Comparison of ENCODE assay signal across 8 mouse cellular contexts in the genomic region with DNA sequence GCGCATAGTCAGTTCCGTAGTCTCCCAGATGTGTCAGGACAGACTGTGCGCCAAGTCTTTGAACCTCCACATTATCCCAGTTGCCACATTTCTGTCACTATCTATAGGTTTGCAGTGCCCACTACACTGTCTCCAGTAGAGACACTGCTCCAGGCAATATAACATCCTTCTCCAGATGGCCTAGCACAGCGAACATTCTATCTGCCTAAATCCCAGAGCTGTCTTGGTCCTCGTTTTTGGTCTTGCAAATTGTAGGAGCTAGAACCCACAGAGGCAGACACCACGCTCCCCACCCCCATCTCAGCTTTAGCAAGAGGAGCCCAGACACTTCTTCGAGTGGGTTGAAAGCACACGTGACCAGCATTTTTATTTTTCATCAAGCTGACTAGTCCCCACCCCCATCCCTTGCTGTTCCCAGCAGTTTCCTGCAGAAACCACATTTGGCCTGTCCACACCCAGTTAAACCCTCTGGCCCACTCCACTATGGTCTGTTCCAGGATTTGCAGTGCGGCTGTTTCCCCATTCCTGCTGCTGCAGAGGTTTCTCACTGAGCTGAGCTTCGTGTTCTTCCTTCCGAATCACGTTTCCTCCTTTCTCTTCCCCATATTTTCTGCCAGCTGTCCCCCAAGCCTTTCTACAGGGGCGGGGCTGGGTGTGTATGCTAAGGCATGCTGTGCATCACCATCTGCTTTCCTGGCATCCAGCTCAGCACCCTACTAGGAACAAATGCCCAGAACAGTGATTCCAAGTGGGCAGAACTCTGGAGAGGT. TPM values are rescaled to one million over a fixed set of nuclear protein-coding genes. Genes with fewer than 3 reads are reported as not detected.
DNase-seq lines count a peak whose midpoint lies in the region; ATAC-seq lines count a peak whose summit lies in the region.

No protein-coding gene starts in this region.

- H3K4me2 ChIP-seq in hindbrain, embryonic 16.5 days (ENCODE audit: low read length), result peak overlapping the region; percentile 75

- H3K27ac ChIP-seq in hindbrain, embryonic 16.5 days (ENCODE audit: low read depth, low read length), result peak overlapping the region; percentile 64

- peak overlapping the region; percentile 74 for H3K9ac ChIP-seq in hindbrain, embryonic 16.5 days (ENCODE audit: low read depth, low read length)

- WGBS in hindbrain, embryonic 16.5 days, result 53% methylated on average over 13 of the region's 13 CpGs

- DNase-seq in CD4-positive, CD25-positive, alpha-beta regulatory T cell, adult 2 months (ENCODE audit: low read depth, low spot score), result peak; percentile 35
- peak; percentile 92 to 95 for DNase-seq in cerebellum, postnatal 14 days
- DNase-seq in gastrocnemius, adult 8-10 months (ENCODE audit: low spot score in 2 of 2), result peak; percentile 37 to 43
- peak; percentile 55 to 87 for DNase-seq in left cerebral cortex, adult 8-10 months (ENCODE audit: low spot score in 2 of 2)
- DNase-seq in lung, postnatal 4 days, result peak; percentile 76 to 79
- DNase-seq in skeletal muscle tissue, adult 2 months (ENCODE audit: low read depth, low spot score), result peak; percentile 84

- H3K9me3 ChIP-seq in hindbrain, embryonic 16.5 days (ENCODE audit: control insufficient read depth, low read length), result no peaks in the 10 kb centered on the region

- no peaks in the 10 kb centered on the region for H3K27me3 ChIP-seq in hindbrain, embryonic 16.5 days (replicated peaks; ENCODE audit: control insufficient read depth, insufficient read depth, low read length)

- peaks cover 16% of the 10 kb centered on the region for H3K4me1 ChIP-seq in hindbrain, embryonic 16.5 days (ENCODE audit: control insufficient read depth, insufficient read depth, low read depth, low read length)

- no peak for ATAC-seq in CD4-positive, CD25-positive, alpha-beta regulatory T cell, adult 4 months
- peak; percentile 46 for ATAC-seq in hindbrain, embryonic 16.5 days

- H3K4me3 ChIP-seq in hindbrain, embryonic 16.5 days (ENCODE audit: low read length), result peak overlapping the region; percentile 59

- no peaks in the 10 kb centered on the region for H3K36me3 ChIP-seq in hindbrain, embryonic 16.5 days (ENCODE audit: control insufficient read depth, insufficient read depth, low read length)

RNA-seq across cellular contexts. Expression of a gene that starts 0.8 kb away (rescaled TPM):
- 10 to 100 TPM; 21.9 to 23.4 TPM for polyA plus RNA-seq in CD4-positive, CD25-positive, alpha-beta regulatory T cell, adult 4 months (2017; shearing (Covaris generic))
- 10 to 100 TPM in 3 of 4 experiments, 1 to 10 TPM in 1; 9.2 to 14.9 (median 13.0) TPM for total RNA-seq in gastrocnemius, adult 8-10 months (2022)
- polyA plus RNA-seq in hindbrain, embryonic 16.5 days (2015; fragmentation: Nextera tagmentation; extraction: Ambion mirVana), result 54.4 and 56.7 TPM in 2 replicates
- total RNA-seq in left cerebral cortex, adult 8-10 months (2022), result 10 to 100 TPM; 66.8 to 72.6 (median 69.2) TPM

RNA-seq across cellular contexts. Expression of a gene that starts 21.5 kb away (rescaled TPM):
- 10 to 100 TPM; 16.6 to 17.1 TPM for polyA plus RNA-seq in CD4-positive, CD25-positive, alpha-beta regulatory T cell, adult 4 months (2017; shearing (Covaris generic))
- total RNA-seq in gastrocnemius, adult 8-10 months (2022), result 10 to 100 TPM; 54.7 to 64.8 (median 63.0) TPM
- polyA plus RNA-seq in hindbrain, embryonic 16.5 days (2015; fragmentation: Nextera tagmentation; extraction: Ambion mirVana), result 118 and 136 TPM in 2 replicates
- total RNA-seq in left cerebral cortex, adult 8-10 months (2022), result 100 to 1,000 TPM; 188 to 206 (median 202) TPM

Comparison
In these comparisons a context has a peak if more than half of its experiments do, and no peak if none do; other contexts are left out.
1. DNase-seq: peak in every context shown above with its lines; median percentile 94 in cerebellum, postnatal 14 days; 84 in skeletal muscle tissue, adult 2 months; 78 in lung, postnatal 4 days; 71 in left cerebral cortex, adult 8-10 months; 40 in gastrocnemius, adult 8-10 months; 35 in CD4-positive, CD25-positive, alpha-beta regulatory T cell, adult 2 months.
2. RNA of a gene that starts 0.8 kb away (total RNA-seq): 66.8 to 72.6 TPM in left cerebral cortex, adult 8-10 months; 9.2 to 14.9 TPM in gastrocnemius, adult 8-10 months; every median in the first group is over 4 times any median in the second.